Mouse (Mus musculus) neural tube, embryonic 11.5 days (tissue): ENCODE measurements at regions not wholly inside any gene's neighbourhood (a gene's known extent, or its start where the extent isn't known, plus 50 kb on each side); places are given as distances from the start of the nearest gene placed in this dataset.

Experiments used
- ATAC-seq: fragments of 200-750 bp; cut with Nextera tagmentation; 2 replicates; pipeline ENCODE4 v1.8.0; 2017; ENCODE audit warnings: moderate number of reproducible peaks, mild to moderate bottlenecking, moderate TSS enrichment, moderate library complexity; ENCODE audit not compliant: insufficient read depth, low FRiP score, low TSS enrichment
- DNase-seq: peaks from one replicate; pipeline ENCODE4 v3.0.0-alpha.2; 2015; ENCODE audit warnings: low spot score
- H3K27ac ChIP-seq: fragments of 300-500 bp; sonication (generic); 2 replicates; pipeline ENCODE4 v1.5.1; 2014; ENCODE audit warnings: low read depth, mild to moderate bottlenecking, low read length
- H3K27me3 ChIP-seq: fragments of 300-500 bp; sonication (generic); 2 replicates; pipeline ENCODE4 v1.6.1; 2014; ENCODE audit warnings: mild to moderate bottlenecking, low read length, mixed read lengths; ENCODE audit not compliant: control insufficient read depth, insufficient read depth
- H3K36me3 ChIP-seq: fragments of 300-500 bp; sonication (generic); 2 replicates; pipeline ENCODE4 v1.6.1; 2014; ENCODE audit warnings: mild to moderate bottlenecking, low read length, moderate library complexity, mixed read lengths; ENCODE audit not compliant: control insufficient read depth, insufficient read depth
- H3K4me1 ChIP-seq: fragments of 300-500 bp; sonication (generic); 2 replicates; pipeline ENCODE4 v1.6.1; 2014; ENCODE audit warnings: low read length, mixed read lengths; ENCODE audit not compliant: control insufficient read depth, insufficient read depth
- H3K4me2 ChIP-seq: fragments of 300-500 bp; sonication (generic); 2 replicates; pipeline ENCODE4 v1.6.1; 2014; ENCODE audit warnings: low read depth, mild to moderate bottlenecking, moderate library complexity
- H3K4me3 ChIP-seq: fragments of 300-500 bp; sonication (generic); 2 replicates; pipeline ENCODE4 v1.5.1; 2014; ENCODE audit warnings: low read depth, low read length
- H3K9ac ChIP-seq: fragments of 300-500 bp; sonication (generic); 2 replicates; pipeline ENCODE4 v1.6.1; 2014; ENCODE audit warnings: mild to moderate bottlenecking, low read length
- H3K9me3 ChIP-seq: fragments of 300-500 bp; sonication (generic); 2 replicates; pipeline ENCODE4 v1.6.1; 2016; ENCODE audit warnings: low read length; ENCODE audit not compliant: control insufficient read depth
- WGBS: fragments of 180-500 bp; shearing (Covaris S2); extraction: QIAGEN DNeasy Blood & Tissue Kit; methylation state at CpG from one replicate; pipeline ENCODE4 v1.1.7; 2014; 5-methylcytosine and 5-hydroxymethylcytosine counted together

DNA sequence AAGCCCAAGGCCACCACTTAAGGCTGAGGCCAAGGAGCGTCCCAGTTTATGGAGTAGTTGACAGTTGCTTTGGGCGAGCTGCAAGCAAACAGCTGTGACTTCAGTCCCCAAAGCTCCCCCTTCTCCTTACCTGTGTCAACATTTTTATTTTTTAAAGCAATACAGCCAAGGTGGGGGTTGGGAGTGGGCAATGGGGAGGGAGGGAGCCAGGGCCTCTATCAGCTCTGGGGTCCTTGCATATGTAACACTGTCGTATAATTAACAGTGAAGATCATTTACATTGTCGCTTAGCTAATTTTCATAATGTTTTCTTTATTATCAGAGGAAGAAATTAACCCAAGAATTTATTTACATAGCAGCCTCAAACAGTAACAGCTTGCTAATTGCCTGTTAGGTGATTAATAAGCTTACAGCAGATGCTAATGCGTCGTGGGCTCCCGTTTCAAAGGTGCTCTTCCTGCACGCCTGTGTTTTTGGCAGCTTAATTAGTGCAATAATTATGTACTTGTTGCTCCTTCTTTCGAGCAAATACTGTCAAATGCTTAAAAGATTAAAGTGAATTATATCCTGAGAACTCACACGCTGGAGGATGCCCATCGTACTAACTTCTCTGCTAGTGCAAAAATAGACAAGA lies 227.4 kb upstream of the Tle3 start:
- no peak overlapping the region for H3K9ac ChIP-seq
- 80% methylated on average over 11 of the region's 11 CpGs for WGBS

DNA sequence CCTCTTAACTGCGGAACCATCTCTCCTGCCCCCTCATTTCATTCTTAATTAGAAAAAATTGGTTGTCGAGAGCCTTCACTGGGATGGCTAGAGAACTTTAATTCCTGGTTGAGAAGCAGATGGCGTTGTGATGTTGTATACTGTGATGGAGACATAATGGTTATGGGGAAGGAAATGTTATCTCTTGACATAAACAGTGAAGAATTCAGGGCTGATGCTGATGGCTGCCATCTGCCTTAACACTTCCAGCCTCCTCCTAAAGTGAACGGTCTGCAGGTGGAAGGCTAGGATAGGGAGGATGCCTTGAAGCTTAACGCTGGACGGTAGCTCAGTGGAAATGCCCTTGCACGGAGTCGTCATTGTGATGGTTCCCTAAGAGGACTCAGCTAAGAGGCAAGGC lies 226.4 kb upstream of the Tle3 start:
- no peak overlapping the region for H3K4me2 ChIP-seq
- H3K36me3 ChIP-seq: no peaks in the 10 kb centered on the region
- no peak for ATAC-seq
- no peaks in the 10 kb centered on the region for H3K4me1 ChIP-seq
- DNase-seq: no peak
- no peaks in the 10 kb centered on the region for H3K9me3 ChIP-seq
- WGBS: 82% methylated on average over 8 of the region's 8 CpGs
- H3K9ac ChIP-seq: no peak overlapping the region
- no peaks in the 10 kb centered on the region for H3K27me3 ChIP-seq
- no peak overlapping the region for H3K4me3 ChIP-seq
- no peak overlapping the region for H3K27ac ChIP-seq

More for the DNA sequence above, 227.4 kb upstream of the Tle3 start:
- ATAC-seq (no peak), DNase-seq (no peak)
- no peaks in the 10 kb centered on the region for H3K36me3 ChIP-seq
- no peaks in the 10 kb centered on the region for H3K4me1 ChIP-seq
- no peaks in the 10 kb centered on the region for H3K27me3 ChIP-seq
- no peak overlapping the region for H3K27ac ChIP-seq
- no peak overlapping the region for H3K4me2 ChIP-seq
- H3K9me3 ChIP-seq: no peaks in the 10 kb centered on the region
- no peak overlapping the region for H3K4me3 ChIP-seq

DNA sequence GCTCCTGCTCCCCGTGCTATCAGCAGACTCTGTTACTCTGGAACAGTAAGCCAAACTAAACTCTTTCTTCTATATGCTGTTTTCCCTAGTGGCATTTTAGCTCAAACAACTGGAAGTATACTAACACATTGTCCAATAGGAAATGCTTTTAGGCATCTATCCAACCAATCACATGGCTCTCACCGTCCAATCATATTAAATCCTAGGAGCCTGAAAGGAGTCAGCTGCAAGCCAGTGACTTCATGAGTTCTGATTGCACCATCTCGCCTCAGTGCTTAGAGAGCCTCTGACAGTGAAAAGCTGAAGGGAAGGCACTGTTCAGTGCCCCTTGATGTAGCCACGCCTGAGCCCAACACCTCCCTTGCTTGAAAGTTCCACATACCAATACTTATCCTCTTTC lies 221.0 kb upstream of the Tle3 start:
- Histone ChIP-seq H3K36me3 (no peaks in the 10 kb centered on the region), H3K9ac (no peak overlapping the region), H3K27ac (no peak overlapping the region), H3K27me3 (no peaks in the 10 kb centered on the region), H3K4me3 (no peak overlapping the region), H3K4me2 (no peak overlapping the region), H3K4me1 (peaks cover 12% of the 10 kb centered on the region), H3K9me3 (no peaks in the 10 kb centered on the region)
- 81% methylated on average over 4 of the region's 4 CpGs for WGBS
- DNase-seq (peak; percentile 6), ATAC-seq (no peak)

DNA sequence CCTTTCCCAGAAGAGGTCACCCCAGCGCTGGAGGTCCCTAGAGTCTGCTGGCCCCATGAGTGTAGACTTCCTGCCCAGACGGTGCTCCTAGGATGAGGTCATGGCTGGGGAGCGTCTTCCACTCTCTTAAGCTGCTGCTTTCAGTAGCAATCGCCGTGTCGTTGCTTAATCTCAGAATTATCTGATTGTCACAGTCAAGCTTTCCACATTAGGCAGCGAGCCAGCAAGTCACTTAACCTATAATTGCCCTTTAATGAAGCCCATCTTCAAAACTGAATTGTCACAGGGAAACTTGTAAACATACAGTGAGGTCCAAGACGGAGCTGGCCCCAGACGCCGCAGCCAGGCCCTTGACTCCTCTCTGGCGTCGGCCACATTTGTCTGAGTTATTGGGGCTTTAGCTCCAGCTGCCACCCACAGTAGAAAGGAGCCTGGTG lies 220.2 kb upstream of the Tle3 start:
- Histone ChIP-seq H3K9ac (no peak overlapping the region), H3K36me3 (no peaks in the 10 kb centered on the region), H3K27ac (no peak overlapping the region), H3K4me3 (no peak overlapping the region), H3K4me1 (peaks cover 12% of the 10 kb centered on the region), H3K4me2 (no peak overlapping the region), H3K27me3 (no peaks in the 10 kb centered on the region), H3K9me3 (no peaks in the 10 kb centered on the region)
- peak; percentile 10 for DNase-seq
- no peak for ATAC-seq
- WGBS: 77% methylated on average over 12 of the region's 12 CpGs

DNA sequence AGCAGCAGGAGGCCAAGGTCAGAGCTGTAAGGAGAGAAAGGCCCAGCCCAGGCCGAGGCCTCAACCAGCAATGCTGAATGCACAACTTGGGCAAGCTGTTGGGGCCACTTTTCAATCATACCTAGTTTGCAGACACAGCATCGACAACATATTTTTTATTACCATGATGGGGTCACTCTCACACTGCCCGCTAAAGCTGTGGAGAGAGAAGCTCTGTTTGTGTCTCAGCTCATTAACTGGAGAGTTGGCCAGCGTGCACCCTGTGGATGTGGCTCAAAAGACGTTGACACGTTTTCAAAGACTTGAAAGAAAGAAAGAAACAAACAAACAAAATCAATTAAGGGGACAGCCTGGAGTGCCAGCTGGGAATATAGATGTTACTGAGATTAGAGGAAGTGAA lies 217.4 kb upstream of the Tle3 start:
- DNase-seq (no peak), ATAC-seq (no peak)
- Histone ChIP-seq H3K9me3 (no peaks in the 10 kb centered on the region), H3K4me3 (no peak overlapping the region), H3K4me1 (peaks cover 16% of the 10 kb centered on the region), H3K27ac (no peak overlapping the region), H3K36me3 (no peaks in the 10 kb centered on the region), H3K27me3 (no peaks in the 10 kb centered on the region), H3K4me2 (no peak overlapping the region), H3K9ac (no peak overlapping the region)
- 19% methylated on average over 6 of the region's 6 CpGs for WGBS

GRCm38 (mm10) chr9:61155851-61156250 lies 216.3 kb upstream of the Tle3 start:
- Histone ChIP-seq H3K4me1 (peaks cover 16% of the 10 kb centered on the region), H3K4me3 (no peak overlapping the region), H3K9me3 (no peaks in the 10 kb centered on the region), H3K9ac (no peak overlapping the region), H3K4me2 (no peak overlapping the region), H3K36me3 (no peaks in the 10 kb centered on the region), H3K27me3 (no peaks in the 10 kb centered on the region), H3K27ac (no peak overlapping the region)
- ATAC-seq (no peak), DNase-seq (no peak)
- 37% methylated on average over 14 of the region's 14 CpGs for WGBS

DNA sequence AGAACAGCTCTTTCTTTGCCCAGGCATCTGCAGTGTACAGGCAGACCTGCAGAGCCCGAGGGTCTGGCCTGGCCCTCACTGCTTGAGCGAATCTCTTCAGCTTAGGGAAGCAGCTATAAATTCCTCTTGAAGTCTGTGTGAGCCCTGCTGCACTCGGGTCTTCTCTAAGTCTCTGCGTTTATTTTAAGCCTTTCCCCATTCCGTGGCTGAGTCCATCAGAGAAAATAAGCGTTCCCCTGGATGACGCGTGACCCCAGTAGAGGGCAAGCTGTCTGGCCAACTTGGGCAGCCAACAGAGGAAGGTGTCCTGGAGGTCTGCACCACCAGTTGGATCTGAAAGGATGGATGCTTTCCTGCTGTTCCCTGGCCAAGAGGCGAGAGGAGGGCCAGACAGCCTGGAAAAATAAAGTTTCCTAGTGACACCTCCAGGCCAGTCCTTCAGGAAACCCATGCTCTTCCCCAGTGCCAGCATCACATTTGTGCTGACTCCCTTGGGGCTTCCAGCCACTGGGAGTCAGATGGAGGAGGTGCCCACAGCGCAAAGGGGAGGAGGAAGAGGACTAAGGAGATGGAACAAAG lies 213.9 kb upstream of the Tle3 start:
- Histone ChIP-seq H3K36me3 (no peaks in the 10 kb centered on the region), H3K9me3 (no peaks in the 10 kb centered on the region), H3K4me2 (no peak overlapping the region), H3K27me3 (no peaks in the 10 kb centered on the region), H3K4me1 (peaks cover 23% of the 10 kb centered on the region), H3K4me3 (no peak overlapping the region), H3K27ac (no peak overlapping the region), H3K9ac (no peak overlapping the region)
- ATAC-seq (no peak), DNase-seq (no peak)
- WGBS: 50% methylated on average over 10 of the region's 10 CpGs

DNA sequence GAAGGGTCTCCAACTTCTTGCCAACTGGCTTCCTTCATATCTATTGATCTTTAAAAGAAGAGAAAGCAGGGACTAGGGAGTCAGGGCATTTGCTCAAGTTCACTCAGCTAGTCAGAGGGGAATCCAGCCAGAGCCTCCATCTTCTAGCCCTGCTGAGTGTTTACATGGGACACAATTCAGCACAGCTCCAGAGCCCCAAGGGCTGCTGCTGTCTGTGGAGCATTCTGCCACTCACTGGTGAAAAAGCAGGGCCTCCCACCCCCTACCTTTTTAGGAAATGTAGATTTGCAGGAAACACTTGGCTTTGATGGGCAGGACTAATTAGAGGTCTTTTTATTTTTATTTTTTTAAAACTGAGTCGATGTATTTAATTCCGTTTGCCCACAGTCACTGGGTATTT lies 213.0 kb upstream of the Tle3 start:
- Histone ChIP-seq H3K27ac (no peak overlapping the region), H3K4me2 (no peak overlapping the region), H3K4me3 (no peak overlapping the region), H3K4me1 (peaks cover 27% of the 10 kb centered on the region), H3K27me3 (no peaks in the 10 kb centered on the region), H3K9ac (no peak overlapping the region), H3K9me3 (no peaks in the 10 kb centered on the region), H3K36me3 (no peaks in the 10 kb centered on the region)
- 90% methylated on average over 2 of the region's 2 CpGs for WGBS
- ATAC-seq: no peak
- no peak for DNase-seq

DNA sequence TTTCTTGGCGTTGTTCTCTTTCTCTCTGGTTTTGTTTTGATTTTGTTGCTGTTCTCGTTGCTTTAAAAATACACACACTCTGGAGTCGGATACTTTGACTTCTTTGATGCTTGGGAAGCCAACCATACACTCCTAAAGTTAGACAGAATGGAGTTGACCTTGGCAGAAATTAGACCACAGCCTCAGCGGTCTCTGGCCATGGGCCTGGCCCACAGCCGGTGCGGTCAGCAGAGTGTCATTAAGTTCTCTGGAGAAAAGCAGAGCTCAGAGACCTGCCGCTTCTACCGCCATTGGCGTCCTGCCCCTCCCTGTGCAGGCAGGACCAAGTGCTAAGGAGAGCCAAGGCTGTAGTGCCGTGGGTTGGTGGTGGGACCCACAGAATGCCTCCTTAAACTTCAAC lies 212.6 kb upstream of the Tle3 start:
- peaks cover 24% of the 10 kb centered on the region for H3K4me1 ChIP-seq

More for the DNA sequence above, 212.6 kb upstream of the Tle3 start:
- Histone ChIP-seq H3K27ac (no peak overlapping the region), H3K36me3 (no peaks in the 10 kb centered on the region), H3K9ac (no peak overlapping the region), H3K27me3 (no peaks in the 10 kb centered on the region), H3K4me3 (no peak overlapping the region), H3K9me3 (no peaks in the 10 kb centered on the region), H3K4me2 (no peak overlapping the region)
- 79% methylated on average over 10 of the region's 10 CpGs for WGBS
- DNase-seq: no peak
- no peak for ATAC-seq
